Mouse (Mus musculus): ENCODE measurements at regions not wholly inside any gene's neighbourhood (a gene's known extent, or its start where the extent isn't known, plus 50 kb on each side); places are given as distances from the start of the nearest gene placed in this dataset.

GRCm38 (mm10) chr2:128454509-128454908 is 136.5 kb upstream of the Spdye4c start:
- TF ChIP-seq CTCF (IDR thresholded peaks at IDR 0.05; ENCODE audit: borderline replicate concordance, control insufficient read depth, extremely low read depth, insufficient read depth, low read length, poor library complexity) (no peak), POLR2A (IDR thresholded peaks at IDR 0.05; ENCODE audit: control insufficient read depth, extremely low read depth, insufficient read depth, low read length, poor library complexity) (no peak)
